Mouse (Mus musculus) bone marrow, adult 2 months (tissue): ENCODE measurements at regions not wholly inside any gene's neighbourhood (a gene's known extent, or its start where the extent isn't known, plus 50 kb on each side); places are given as distances from the start of the nearest gene placed in this dataset.

ENCODE experiments used
- CTCF ChIP-seq: fragments of 200-500 bp; IDR thresholded peaks from 2 replicates; pipeline ENCODE4 v1.5.1; 2011; ENCODE audit warnings: low read length, control low read depth; ENCODE audit not compliant: control insufficient read depth, insufficient read depth
- POLR2A ChIP-seq: fragments of 200-500 bp; IDR thresholded peaks from 2 replicates; pipeline ENCODE4 v1.6.1; 2011; ENCODE audit warnings: low read depth, mild to moderate bottlenecking, control low read depth, low read length, borderline replicate concordance; ENCODE audit not compliant: control insufficient read depth

- TF ChIP-seq POLR2A (no peak), CTCF (no peak)
These were observed 88.0 kb downstream of the 4930426L09Rik start for GRCm38 (mm10) chr2:19086167-19086566.
